Mouse (Mus musculus): ENCODE data around the gene Mycn.
A peak's percentile ranks its signal among the peaks of the same experiment; 100 is the strongest.

Mycn gene

DNA sequence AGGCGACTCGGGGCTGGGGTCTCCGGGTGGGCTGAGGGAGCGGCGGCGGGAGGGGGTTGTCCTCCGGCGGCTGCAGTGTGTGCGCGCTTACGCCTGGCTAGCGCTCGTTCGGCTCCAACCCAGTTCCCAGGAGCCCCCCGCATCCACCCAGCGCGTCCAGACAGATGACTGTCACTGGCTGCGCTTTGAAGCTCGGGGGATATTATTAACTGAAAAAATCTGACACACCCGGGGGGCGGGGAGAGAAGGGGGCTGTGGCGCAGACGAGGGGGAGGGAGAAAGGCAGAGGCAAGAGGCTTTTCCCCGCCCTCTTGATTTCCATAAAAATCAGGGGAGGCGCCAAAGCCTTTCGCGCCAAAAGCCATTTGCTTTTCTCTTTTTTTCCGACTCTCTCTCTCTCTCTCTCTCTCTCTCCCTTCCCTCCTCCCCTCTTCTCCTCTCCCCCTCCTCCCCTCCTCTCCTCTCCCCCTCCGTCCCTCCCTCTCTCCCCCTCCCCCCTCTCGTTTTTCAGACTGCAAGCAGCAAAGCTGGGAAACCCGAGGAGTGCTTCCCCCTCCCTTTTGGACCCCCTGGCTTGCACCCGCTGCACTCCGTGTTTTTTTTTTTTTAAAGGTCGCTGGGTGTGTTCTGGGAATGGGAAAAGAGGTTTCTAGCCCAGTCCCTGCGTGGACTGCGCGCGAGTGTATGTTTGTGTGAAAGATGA, at the start of gene Mycn:
Gene Mycn, minus strand, starts transcription at position 254 of the 703 bp plus-strand sequence.
- DNase-seq (ENCODE audit: low read depth) = no peak

DNA sequence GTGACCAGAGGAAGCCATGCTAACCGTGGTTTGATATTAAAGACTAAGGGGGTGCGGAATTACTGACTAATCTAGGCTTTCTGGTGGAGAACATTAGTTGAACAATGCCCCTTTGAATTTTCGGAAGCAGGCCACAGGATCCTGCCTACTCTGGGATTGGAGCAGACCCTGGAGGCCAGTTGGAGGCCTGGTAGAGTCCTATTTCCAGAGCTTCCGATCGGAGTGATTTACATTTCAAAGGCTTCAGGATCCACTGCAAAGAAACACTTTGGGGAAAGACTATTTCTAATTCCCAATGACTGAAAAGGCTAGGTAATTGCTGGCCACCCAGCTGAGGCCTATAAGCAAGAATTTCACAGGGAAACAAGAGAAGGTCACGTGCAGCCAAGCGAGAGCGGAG, 45.7 kb upstream of the Mycn start:
- DNase-seq (ENCODE audit: low read depth) = no peak

DNA sequence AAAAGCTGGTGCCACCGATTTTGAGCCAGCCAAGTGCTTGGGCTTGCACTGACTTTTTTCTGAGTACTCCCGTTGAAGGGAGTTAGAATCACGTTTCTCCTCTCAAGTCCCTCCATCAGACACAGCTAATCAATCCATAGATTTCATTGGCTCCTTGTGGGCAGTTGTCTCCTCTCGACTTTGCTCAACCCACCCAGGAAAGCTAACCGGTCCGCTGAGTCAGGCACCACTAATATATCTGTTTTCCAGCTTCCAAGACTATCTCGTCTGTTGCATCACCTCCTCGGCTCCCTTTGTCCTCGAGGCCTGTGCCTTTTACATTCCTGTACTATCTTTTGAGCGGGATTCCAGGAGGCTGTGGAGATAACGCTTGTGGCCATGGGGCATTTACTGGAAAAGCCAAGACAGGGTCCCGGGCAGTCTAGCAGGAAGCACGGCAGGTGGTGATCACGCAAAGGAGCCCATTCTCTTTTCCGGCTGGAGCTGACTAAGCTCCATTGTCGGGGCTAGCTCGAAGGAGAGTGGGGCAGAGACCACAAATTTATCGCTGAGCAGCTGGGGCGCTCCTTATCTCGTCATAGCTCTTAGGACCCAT, 45.0 kb upstream of the Mycn start:
- DNase-seq (ENCODE audit: low read depth) = no peak

DNA sequence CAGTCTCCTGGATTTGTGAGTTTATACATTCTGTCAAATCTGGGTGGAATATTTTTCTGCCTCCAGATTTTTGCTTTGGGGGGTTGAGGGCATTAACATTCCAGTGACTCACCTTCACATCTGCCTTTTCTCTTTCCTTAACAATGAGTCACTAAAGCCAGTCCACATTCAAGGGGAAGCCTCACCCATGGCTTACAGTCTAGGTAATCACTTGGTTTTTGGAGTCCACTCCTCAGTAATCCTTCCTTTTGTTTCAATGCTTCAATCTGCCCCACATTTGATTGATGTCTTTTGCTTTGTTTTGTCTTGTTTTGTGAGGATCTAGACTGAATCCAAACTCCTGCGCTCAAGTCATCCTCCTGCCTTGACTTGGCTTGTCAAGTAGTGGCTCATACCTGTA, 41.3 kb upstream of the Mycn start:
- no peak for DNase-seq (ENCODE audit: low read depth)

DNA sequence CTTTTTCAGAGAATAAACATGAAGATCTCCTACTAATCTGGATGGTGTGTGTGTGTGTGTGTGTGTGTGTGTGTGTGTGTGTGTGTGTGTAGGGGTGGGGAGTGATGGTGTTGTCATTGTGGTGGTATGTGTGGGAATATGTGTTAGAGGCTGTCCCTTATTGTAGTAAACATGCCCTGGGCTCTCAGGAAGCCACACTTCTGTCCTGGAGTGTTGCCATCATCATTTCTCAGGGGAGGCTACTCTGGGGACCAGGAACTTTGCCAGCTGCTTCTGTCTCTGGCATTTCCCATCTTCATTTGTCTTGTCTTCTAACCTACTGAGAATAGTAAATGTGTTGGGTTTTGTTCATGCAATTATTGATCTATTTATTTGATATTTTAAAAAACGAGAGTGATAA, 33.7 kb upstream of the Mycn start:
- DNase-seq (ENCODE audit: low read depth) = no peak

DNA sequence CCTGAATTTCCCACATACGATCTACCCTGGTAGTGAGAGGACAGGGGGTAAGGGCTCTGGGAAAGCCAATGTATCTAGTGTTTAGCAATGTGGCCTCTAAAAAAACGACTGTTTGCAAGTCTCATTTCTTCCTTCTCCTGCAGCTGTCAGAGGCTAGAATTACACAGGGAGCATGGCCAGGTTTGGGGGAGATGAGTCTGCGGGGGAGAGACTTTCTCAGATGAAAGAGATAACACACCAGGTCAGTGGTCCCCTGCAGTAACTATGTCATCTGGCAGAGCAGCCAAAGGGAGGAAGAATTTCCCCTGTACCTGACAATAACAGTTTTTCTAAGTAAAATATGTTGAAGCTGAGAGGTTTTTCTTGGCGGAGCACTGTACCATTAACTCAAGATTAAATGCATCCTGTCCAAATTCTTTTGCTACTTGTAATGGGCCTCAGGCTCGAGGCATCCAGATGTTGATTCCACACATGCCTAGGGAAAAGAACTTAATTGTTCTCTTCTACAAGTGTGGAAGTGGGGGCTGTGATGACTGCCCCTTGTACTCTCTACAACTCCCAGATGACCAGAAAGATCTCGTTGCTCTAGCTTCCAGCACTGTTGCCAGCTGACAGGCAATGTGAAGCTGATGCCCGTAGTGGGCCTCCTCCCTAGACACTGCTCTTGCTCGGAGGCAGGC, 31.2 kb upstream of the Mycn start:
- peak; percentile 26 for DNase-seq (ENCODE audit: low read depth)

DNA sequence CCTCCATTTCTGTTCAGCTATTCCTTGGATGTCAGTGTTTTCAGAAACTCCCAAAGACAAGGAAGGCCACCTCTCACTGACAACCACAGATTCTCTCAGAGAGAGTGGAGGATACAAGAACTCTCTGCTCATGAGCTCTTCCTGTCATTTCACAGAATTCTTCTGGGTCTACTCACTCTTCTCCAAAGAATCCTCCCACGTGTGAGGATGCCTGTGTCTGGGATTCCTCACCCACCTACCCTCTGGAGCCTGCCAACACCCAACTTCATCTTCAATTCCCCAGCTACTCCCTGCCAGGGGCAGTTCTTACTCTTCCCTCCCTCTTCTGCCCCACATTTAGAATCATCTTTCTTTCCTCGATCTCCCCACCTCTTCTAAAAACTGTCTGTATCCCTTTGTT, 26.2 kb upstream of the Mycn start:
- DNase-seq (ENCODE audit: low read depth) = no peak

DNA sequence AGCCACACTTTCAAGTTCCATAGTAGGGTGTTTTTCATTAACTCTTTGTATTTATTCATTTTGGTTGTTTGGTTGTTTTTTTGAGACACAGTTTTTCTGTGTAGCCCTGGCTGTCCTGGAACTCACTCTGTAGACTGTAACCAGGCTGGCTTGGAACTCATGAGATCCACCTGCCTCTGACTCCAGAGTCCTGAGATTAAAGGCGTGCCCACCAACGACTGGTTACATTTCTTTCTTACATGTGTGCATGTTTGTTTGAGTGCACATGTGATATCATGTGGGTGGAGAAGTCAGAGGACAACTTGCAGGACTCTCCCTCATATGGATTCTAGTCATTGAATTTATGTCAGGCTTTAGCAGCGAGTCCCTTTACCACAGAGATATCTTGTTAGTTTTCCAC, 23.1 kb upstream of the Mycn start:
- no peak for DNase-seq (ENCODE audit: low read depth)

DNA sequence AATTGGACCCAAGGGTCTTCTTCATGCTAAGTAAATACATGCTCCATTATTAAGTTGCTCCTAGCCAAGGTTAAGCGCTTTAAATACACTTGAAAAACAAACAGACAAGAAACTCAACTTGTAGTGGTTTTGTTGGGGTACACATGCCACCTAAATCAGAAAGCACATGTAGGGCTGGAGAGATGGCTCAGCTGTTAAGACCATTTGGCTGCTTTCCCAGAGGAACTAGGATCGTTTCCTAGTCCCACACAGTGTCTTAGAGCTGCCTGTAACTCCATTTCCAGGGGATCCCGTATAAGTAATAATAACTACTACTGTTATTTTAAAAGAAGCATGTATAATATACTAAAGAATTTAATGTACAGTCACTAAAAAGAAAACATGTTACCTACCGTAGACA, 5.9 kb upstream of the Mycn start:
- no peak for DNase-seq (ENCODE audit: low read depth)

DNA sequence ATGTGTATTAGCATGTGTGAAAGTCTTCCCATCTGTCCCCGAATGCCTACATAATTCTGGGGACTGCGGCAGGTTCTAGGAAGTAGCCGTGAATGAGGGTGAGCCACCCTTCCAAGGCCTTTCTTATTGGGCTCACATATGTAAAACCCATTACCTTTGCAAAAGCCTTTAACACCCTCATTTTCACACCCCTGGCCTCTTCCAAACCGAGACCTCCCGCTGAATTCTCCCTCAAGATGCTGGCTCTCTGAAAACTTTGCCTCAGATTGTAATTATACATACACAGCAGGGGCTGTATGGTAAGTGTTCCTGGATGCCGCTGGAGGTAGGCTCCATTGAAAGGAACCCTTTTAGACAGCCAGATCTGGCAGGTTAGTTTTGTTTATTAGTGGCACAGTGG, 1.6 kb upstream of the Mycn start:
- no peak for DNase-seq (ENCODE audit: low read depth)

DNA sequence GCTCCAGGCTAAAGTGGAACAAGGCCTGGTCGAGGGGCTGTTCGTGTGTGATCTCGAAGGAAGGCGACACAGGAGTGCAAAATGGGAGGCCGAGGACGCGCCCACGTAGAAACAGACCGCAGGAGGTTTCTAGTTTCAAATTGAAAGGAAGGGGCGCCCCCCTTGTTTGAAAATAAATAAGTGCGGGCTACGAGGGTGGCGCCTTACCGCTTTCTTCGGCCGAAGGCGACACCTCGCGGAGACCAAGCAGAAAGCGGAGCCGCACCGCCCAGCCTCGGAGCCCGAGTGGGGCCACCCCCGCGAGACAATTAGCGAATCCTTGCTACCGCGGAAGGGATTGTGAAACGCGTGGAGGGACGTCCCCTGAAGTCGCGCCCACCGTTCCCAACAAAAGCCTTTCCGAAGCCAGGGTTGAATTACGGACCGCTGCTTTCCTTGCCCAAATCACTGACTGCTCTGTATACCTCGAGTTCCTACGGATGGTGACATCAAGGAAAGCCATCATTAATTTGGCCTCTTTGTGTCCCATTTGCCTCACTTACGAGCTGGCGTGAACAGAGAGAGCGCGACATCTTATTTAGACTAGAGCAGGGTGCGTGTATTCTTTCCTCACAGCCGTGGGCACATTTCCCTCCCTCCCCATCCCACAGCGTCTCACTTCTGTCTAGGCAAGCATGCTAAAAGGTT, 793 bp upstream of the Mycn start:
- DNase-seq (ENCODE audit: low read depth) = peak; percentile 26

DNA sequence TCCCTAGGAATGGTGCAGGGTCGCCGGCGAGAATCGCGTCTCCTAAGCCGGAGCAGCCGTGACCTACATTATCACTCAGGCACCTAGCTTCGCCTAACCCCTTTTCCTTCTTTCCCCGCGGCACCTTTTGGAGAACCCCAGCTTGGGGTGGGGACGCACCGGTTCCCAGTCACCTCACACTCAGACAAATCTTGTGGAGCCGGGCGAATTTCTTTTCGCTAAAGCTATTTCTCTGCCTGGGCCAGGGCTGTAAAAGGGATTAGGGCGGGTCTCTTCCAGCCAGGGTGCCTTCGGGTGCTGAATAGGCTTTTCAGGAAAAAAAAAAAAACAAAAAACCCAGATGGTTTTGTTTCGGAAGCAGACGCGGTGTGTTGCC, 597 bp downstream of the Mycn start:
- no peak for DNase-seq (ENCODE audit: low read depth)

DNA sequence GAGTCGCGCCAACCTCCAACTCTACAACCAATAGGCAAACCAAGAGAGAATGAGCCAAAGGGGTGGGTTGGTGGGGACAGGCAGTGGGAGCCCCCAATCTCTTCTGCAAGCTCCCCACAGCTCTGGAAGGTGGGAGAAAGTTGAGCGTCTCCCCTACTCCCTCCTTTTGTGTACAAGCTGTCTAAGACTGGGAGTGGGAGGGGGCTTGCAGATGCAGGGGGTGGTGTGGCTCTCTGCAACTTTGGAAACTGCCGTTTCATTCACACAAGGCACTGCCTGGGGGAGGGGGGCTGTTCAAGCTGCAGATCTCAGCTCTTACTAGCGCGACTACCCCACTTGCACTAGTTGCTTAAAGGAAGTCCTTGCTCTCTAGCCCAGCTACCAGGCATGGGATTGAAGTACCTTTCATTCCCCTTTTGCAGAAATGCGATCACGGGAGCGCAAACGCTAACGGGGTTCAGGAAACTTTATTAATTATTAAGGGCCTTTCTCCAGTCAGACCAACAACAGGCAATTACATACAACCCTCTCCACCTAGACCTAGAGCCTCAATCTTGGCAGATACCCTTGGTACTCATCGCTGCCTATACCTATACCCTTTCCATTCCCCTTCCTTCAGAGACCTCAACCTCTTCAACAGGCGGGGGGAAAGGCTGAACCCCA, 1.1 kb downstream of the Mycn start:
- DNase-seq (ENCODE audit: low read depth) = no peak

DNA sequence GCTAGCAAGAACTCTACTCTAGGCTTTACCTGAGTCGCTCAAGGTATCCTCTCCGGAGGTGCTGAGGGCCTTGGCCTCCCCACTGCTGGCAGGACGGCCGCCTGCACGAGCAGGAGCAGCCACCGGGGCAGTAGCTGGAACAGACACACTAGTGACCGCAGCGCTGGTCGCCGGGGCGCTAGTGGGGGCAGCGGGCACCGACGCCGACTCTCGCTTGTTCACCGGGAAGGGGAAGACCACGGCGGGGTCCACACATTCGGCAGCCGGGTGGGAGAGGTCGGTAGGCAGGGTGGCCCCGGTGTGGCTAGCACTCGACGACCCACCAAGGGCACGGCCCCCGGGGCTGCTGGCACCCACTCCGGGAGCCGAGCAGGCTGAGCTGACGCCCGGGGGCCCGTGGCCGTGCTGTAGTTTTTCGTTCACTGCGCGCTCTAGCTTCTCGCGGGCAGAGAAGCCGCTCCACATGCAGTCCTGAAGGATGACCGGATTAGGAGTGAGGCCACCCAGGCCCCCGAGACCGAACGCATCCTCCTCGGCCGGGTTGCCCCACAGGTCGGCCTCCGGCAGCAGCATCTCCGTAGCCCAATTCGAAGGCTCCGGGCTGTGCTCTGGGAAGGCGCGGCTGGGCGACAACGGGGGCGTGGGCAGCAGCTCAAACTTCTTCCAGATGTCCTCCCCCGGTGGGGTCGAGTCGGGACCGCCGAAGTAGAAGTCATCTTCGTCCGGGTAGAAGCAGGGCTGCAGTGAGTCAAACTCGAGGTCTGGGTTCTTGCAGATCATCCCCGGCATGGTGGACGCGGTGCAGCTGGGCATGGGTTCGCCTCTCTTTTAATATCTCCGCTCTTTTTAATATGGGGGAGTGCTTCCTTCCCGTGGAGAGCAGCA, 1.9 kb downstream of the Mycn start:
- no peak for DNase-seq (ENCODE audit: low read depth)

DNA sequence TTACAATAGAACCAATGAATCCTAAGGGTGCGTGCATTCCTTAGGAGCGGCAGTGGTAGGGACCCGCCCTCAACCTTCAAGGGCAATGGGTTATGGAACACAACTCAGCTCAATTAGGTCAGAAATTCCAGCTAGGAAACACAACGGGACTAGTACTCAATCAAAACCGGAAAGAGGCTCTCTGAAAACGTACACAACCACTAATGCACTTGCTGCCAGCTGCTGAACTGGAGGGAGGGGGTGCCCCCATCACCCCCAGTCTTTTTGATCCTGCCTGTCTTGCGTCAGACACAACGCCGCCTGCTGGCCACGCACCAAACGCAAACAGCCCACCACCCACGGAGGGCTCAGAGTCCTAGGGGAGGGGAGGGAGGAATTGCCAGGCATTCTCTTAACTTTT, 2.9 kb downstream of the Mycn start:
- no peak for DNase-seq (ENCODE audit: low read depth)

DNA sequence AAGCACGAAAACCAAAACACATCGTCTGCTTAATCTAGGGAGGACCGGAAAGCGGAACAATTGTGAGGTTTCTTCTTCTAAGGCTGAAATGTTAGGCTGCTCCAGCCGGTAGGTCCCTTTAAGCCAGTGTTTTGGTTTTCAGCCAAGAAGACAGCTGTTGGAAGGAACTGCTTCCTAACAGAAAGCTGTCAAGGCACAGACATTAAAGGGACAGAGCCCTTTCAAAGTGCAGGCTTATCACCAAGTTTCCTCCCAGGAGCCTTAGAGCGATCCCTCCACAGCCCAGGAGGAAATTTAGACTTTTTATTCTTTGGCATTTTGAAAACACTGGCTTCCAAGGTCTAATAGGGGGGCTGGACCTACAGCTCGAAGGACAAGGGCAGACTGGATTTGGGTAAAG, 3.4 kb downstream of the Mycn start:
- DNase-seq (ENCODE audit: low read depth) = no peak

DNA sequence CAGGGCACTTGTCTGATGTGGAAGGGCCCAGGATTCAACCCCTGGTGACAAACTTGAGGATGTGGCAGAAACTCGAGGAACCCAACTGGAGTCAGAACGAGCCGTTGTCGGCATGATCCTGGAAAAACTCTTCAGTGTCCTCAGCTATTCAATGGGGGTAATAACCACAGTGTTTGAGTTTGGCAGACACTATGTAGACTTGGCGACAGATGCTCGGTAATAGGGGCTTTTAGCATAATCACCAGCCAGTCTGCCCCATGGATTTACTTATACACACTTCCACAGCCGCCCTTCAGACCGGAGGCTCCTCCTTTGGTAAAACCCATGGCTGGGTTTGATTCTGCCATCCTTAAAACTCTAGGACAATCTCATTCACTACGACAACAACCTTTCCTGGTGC, 4.0 kb downstream of the Mycn start:
- no peak for DNase-seq (ENCODE audit: low read depth)

DNA sequence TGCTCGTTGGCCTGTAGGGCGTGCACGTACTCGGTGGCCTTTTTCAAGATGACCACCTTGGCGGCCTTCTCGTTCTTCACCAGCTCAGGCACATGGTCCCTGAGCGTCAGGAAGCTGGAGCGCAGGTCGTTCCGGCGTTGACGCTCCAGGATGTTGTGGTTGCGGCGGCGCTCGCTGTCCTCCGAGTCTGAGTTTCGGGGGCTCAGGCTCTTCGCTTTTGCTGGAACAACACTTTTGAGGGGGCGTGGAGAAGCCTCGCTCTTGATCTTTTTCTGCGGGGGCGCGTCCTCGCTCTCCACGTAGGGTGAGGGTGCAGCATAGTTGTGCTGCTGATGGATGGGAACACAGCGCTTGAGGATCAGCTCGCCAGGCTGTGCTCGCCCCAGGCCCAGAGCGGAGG, 4.6 kb downstream of the Mycn start:
- no peak for DNase-seq (ENCODE audit: low read depth)

DNA sequence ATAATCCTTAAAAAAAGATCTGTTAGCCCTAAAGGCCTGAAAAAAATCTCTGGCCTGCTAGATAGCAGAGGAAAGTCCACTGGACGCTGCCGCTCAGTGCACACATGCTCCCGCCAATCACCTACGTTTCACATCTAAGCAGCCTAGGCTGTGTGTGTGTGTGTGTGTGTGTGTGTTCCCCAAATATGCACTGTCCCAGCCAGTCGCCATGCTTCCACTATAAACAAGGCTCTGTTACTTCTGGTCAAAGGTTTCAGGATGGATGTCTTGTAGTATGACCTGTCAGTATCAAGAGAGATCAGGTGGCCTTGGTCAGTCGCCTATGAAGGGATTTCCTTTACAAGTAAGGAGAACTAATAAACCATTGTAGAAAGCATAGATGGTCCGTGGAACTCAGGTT, 9.5 kb downstream of the Mycn start:
- DNase-seq (ENCODE audit: low read depth) = no peak

DNA sequence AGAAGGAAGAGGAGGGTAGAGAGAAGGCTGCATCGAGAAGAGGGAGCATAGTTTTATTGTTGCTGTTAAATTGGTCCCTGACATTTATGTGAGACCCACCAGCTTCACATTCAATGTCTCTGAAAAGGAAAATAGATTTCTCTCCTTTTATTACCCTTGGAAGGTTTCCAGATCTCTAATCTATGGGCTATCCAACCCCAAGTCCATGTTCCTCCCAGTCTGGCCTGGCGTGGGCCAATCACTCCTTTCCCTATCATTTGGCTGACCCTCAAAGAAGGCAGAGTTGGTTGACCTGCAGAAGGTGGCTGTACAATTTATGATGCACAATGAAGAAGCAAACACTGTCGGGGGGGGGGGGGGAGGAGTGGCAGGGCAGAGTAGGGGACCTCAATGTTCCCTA, 13.5 kb downstream of the Mycn start:
- no peak for DNase-seq (ENCODE audit: low read depth)

DNA sequence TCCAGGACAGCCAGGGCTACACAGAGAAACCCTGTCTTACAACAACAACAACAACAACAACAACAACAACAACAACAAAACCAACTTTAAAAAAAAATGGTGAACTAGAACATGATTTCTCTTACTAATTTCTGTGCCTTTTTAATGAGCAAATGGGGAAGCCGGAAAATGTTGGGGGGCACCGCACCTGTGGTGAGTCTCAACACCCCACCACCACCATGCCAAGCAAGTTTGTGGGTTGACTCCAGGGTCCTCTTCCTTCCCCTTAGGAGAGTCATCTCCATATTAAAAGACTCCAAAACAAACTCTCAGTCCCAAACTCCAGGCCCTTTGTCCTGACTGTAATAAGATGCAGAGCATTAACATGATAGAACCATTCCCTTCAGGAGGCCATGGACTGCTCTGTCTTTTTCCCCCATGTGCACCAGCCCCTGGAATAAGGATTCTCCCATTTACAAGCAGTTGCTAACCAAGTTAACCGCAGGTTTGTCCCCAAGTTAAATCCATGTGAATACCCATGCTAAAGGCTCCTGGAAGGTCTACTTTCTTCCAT, 14.7 kb downstream of the Mycn start:
- DNase-seq (ENCODE audit: low read depth) = no peak

Measured in fibroblast of lung, adult 2 months (primary cell).